ENCODE assay signal across 8 mouse cellular contexts in genomic region chr1:132390691-132391579, GRCm38 (mm10). TPM values are rescaled to one million over a fixed set of nuclear protein-coding genes. Genes with fewer than 3 reads are reported as not detected.
DNase-seq lines count a peak whose midpoint lies in the region; ATAC-seq lines count a peak whose summit lies in the region.

TSS of gene Tmcc2 (minus strand) at chr1:132391281.

- H3K4me1 ChIP-seq in hindbrain, embryonic 15.5 days (replicated peaks), result peaks cover 58% of the 10 kb centered on the region
- peaks cover 40% of the 10 kb centered on the region for H3K4me1 ChIP-seq in neural tube, embryonic 12.5 days

- ATAC-seq in CD4-positive, CD25-positive, alpha-beta regulatory T cell, adult 4 months, result peak; percentile 47
- peak; percentile 16; the same call in 1 of the 2 replicates for ATAC-seq in hindbrain, embryonic 15.5 days (ENCODE audit: low FRiP score, low read depth)
- ATAC-seq in neural tube, embryonic 12.5 days (ENCODE audit: low FRiP score, low read depth), result peak; percentile 44

- peak within 1 kb of the TSS; percentile 80 for H3K4me2 ChIP-seq in hindbrain, embryonic 15.5 days
- peak within 1 kb of the TSS; percentile 78 for H3K4me2 ChIP-seq in neural tube, embryonic 12.5 days (replicated peaks)

- peak within 1 kb of the TSS; percentile 78 for H3K4me3 ChIP-seq in hindbrain, embryonic 15.5 days
- H3K4me3 ChIP-seq in neural tube, embryonic 12.5 days, result peak within 1 kb of the TSS; percentile 77

- H3K27me3 ChIP-seq in hindbrain, embryonic 15.5 days, result no peaks in the 10 kb centered on the region
- H3K27me3 ChIP-seq in neural tube, embryonic 12.5 days (replicated peaks), result no peaks in the 10 kb centered on the region

- peak within 1 kb of the TSS; percentile 86 for H3K9ac ChIP-seq in hindbrain, embryonic 15.5 days
- peak within 1 kb of the TSS; percentile 96 for H3K9ac ChIP-seq in neural tube, embryonic 12.5 days

- under 1% methylated on average over 50 of the region's 50 CpGs for WGBS in hindbrain, embryonic 15.5 days
- under 1% methylated on average over 50 of the region's 50 CpGs for WGBS in neural tube, embryonic 12.5 days

- peak within 1 kb of the TSS; percentile 90 for H3K27ac ChIP-seq in hindbrain, embryonic 15.5 days (replicated peaks)
- H3K27ac ChIP-seq in neural tube, embryonic 12.5 days, result peak within 1 kb of the TSS; percentile 75

- H3K9me3 ChIP-seq in hindbrain, embryonic 15.5 days, result no peaks in the 10 kb centered on the region
- H3K9me3 ChIP-seq in neural tube, embryonic 12.5 days, result no peaks in the 10 kb centered on the region

- no peaks in the 10 kb centered on the region for H3K36me3 ChIP-seq in hindbrain, embryonic 15.5 days
- H3K36me3 ChIP-seq in neural tube, embryonic 12.5 days, result no peaks in the 10 kb centered on the region

- DNase-seq in 3134 (ENCODE audit: extremely low read depth, insufficient read length, low spot score) (peak; percentile 79), liver (peak; percentile 66)
- peak; percentile 72 for DNase-seq in cerebellum, adult 9-10 months
- DNase-seq in gastrocnemius, adult 18-20 months (ENCODE audit: low spot score), result no peak
- DNase-seq in natural killer cell, adult 2 months (ENCODE audit: low spot score in 2 of 2), result no peak

RNA-seq across cellular contexts. Expression of gene Tmcc2, which starts in this region (rescaled TPM):
- polyA plus RNA-seq in CD4-positive, CD25-positive, alpha-beta regulatory T cell, adult 4 months (2017; shearing (Covaris generic)), result 1 to 10 TPM; 1.0 to 1.2 TPM
- 10 to 100 TPM; 36.8 to 41.5 TPM for total RNA-seq in gastrocnemius, adult 18-20 months (2021)
- 38.1 and 41.4 TPM in 2 replicates for polyA plus RNA-seq in hindbrain, embryonic 15.5 days (2015; fragmentation: Nextera tagmentation; extraction: Ambion mirVana)
- polyA plus RNA-seq in neural tube, embryonic 12.5 days (2016; fragmentation: Nextera tagmentation; extraction: Ambion mirVana), result 38.0 and 42.4 TPM in 2 replicates

Comparison
In these comparisons a context has a peak if more than half of its experiments do, and no peak if none do; other contexts are left out.
1. RNA of gene Tmcc2 (polyA plus RNA-seq): 38.0 to 42.4 TPM in neural tube, embryonic 12.5 days and 38.1 to 41.4 TPM in hindbrain, embryonic 15.5 days; 1.0 to 1.2 TPM in CD4-positive, CD25-positive, alpha-beta regulatory T cell, adult 4 months; every median in the first group is over 10 times any median in the second.
2. DNase-seq: peak in 3134 (single experiment), cerebellum, adult 9-10 months (single experiment) and liver (single experiment); none in gastrocnemius, adult 18-20 months (single experiment) and natural killer cell, adult 2 months (0 of 2).
3. Peak in every context shown above with its lines, with median percentiles within 50 percentile points of each other: ATAC-seq.